Mouse (Mus musculus) limb, embryonic 15.5 days (tissue): ENCODE results near the gene Cldn34b3. TPM values are rescaled to one million over a fixed set of nuclear protein-coding genes. Genes with fewer than 3 reads are reported as not detected.
"Not testable (repeated sequence)": the region's sequence is repeated elsewhere in the genome, so short reads cannot be mapped to it uniquely, and the experiment has no call there.

Experiments
- ATAC-seq: fragments of 200-750 bp; cut with Nextera tagmentation; 2 replicates; pipeline ENCODE4 v1.8.0; 2017; ENCODE audit warnings: low read depth, moderate TSS enrichment; ENCODE audit not compliant: insufficient number of reproducible peaks, low FRiP score, low TSS enrichment
- H3K27ac ChIP-seq: fragments of 300-500 bp; sonication (generic); 2 replicates; pipeline ENCODE4 v1.5.1; 2015; ENCODE audit warnings: moderate library complexity, mild to moderate bottlenecking, inconsistent platforms
- H3K27me3 ChIP-seq: fragments of 300-500 bp; sonication (generic); 2 replicates; pipeline ENCODE4 v1.6.1; 2015; ENCODE audit warnings: inconsistent platforms
- H3K36me3 ChIP-seq: fragments of 300-500 bp; sonication (generic); 2 replicates; pipeline ENCODE4 v1.6.1; 2015; ENCODE audit warnings: inconsistent platforms
- H3K4me1 ChIP-seq: fragments of 300-500 bp; sonication (generic); 2 replicates; pipeline ENCODE4 v1.6.1; 2015; ENCODE audit warnings: inconsistent platforms
- H3K4me2 ChIP-seq: fragments of 300-500 bp; sonication (generic); 2 replicates; pipeline ENCODE4 v1.6.1; 2015; ENCODE audit warnings: mild to moderate bottlenecking, inconsistent platforms
- H3K4me3 ChIP-seq: fragments of 300-500 bp; sonication (generic); 2 replicates; pipeline ENCODE4 v1.5.1; 2015; ENCODE audit warnings: mild to moderate bottlenecking, inconsistent platforms
- H3K9ac ChIP-seq: fragments of 300-500 bp; sonication (generic); 2 replicates; pipeline ENCODE4 v1.6.1; 2015; ENCODE audit warnings: inconsistent platforms
- H3K9me3 ChIP-seq: fragments of 300-500 bp; sonication (generic); 2 replicates; pipeline ENCODE4 v1.6.1; 2016; ENCODE audit warnings: inconsistent platforms
- WGBS: fragments of 180-500 bp; shearing (Covaris S2); methylation state at CpG from one replicate; pipeline ENCODE4 v1.1.7; 2015; 5-methylcytosine and 5-hydroxymethylcytosine counted together
- polyA plus RNA-seq: library from polyadenylated mRNA; unstranded; fragments of >200 nt; fragmentation: Nextera tagmentation; extraction: Ambion mirVana; gene quantifications from 2 replicates; pipeline ENCODE4 v1.2.1, GENCODE M21; 2015

The Cldn34b3 gene
- not detected in 2 replicates for polyA plus RNA-seq

DNA sequence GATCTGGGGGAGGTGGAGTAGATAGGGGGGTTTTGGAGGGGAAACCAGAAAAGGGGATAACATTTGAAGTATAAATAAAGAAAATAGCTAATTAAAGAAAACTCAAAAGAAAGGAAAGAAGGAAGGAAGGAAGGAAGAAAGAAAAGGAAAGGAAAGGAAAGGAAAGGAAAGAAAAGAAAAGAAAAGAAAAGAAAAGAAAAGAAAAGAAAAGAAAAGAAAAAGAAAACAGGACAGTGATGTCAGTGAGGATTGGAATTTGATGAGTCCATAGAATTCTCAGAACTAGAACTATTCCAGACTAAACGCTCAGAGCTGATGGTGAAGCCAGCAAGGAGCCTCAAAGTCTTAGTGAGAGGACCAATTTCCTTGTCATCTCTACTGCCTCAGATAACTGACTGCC, at the start of gene Cldn34b3:
Gene Cldn34b3, plus strand, starts transcription at position 301 of the 400 bp plus-strand sequence.
- not testable (repeated sequence) for H3K36me3 ChIP-seq, H3K4me1 ChIP-seq, H3K4me3 ChIP-seq, H3K27ac ChIP-seq, H3K27me3 ChIP-seq, ATAC-seq, H3K9ac ChIP-seq, H3K9me3 ChIP-seq, H3K4me2 ChIP-seq
- 80% methylated on average over 1 of the region's 1 CpGs for WGBS

Other genes with a start within 250 kb of the Cldn34b3 start
- gene Cldn34b4, start 129.0 kb downstream of the Cldn34b3 start, polyA plus RNA-seq: not detected in 2 replicates